Mouse (Mus musculus) neural tube, postnatal 0 days (tissue): ENCODE measurements around the gene Atp5f1. TPM values are rescaled to one million over a fixed set of nuclear protein-coding genes. Genes with fewer than 3 reads are reported as not detected.

Source experiments
- polyA plus RNA-seq: library from polyadenylated mRNA; unstranded; fragments of >200 nt; fragmentation: Nextera tagmentation; extraction: Ambion mirVana; gene quantifications from 2 replicates; pipeline ENCODE4 v1.2.1, GENCODE M21; 2015

Gene Atp5f1
- polyA plus RNA-seq: 615 and 658 TPM in 2 replicates

GRCm38 (mm10) chr3:105959999-105960398, at the start of gene Atp5f1:
Atp5f1 (minus strand) TSS chr3:105960099.

GRCm38 (mm10) chr3:105973411-105973810, 13.5 kb upstream of the Atp5f1 start, which contains the start of gene Ovgp1:
Ovgp1 (plus strand) TSS chr3:105973711.

DNA sequence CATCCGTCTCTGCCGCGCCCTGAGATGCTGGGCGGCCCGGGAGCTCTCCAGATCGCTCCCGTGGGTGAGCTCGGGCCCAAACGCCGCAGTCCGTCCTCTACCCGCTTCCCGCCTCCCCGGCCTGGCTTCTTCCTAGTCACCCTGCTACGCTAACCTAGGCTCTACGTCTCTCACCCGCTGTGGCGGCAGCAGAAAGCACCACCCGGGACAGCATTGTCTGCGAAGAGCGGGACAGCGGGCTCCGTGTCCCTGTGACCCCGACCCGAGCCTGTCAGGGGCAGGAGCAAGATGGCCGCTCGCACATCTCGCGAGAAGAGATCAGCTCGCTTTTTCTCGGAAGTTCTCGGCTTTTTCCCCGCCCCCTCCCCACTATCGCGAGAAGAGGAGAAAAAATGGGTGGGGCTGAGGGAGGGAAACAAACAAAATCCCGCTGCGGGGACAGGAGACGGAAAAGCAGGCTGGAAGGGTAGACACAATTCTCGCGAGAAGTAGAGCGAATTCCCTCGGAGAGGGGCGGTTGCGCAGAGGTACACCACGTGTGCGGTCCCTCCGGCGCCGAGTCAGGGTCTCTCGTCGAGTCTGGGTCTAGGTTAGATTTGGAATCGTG, 822 bp downstream of the Atp5f1 start, which contains the start of gene Wdr77:
Gene Wdr77 (plus strand): TSS at position 396 of the 607 bp plus-strand sequence.

GRCm38 (mm10) chr3:105932240-105933071, 27.4 kb downstream of the Atp5f1 start, which contains the start of gene I830077J02Rik:
I830077J02Rik (minus strand) TSS chr3:105932664.

Other genes starting within 250 kb of the Atp5f1 start
- gene Rap1a, start 158.8 kb downstream of the Atp5f1 start, polyA plus RNA-seq: 79.9 and 94.7 TPM in 2 replicates
- gene Adora3, start 89.2 kb downstream of the Atp5f1 start, polyA plus RNA-seq: 0.44 and 0.69 TPM in 2 replicates
- not detected in 2 replicates for gene Tmigd3, start 89.2 kb downstream of the Atp5f1 start, polyA plus RNA-seq
- gene I830077J02Rik, start 27.4 kb downstream of the Atp5f1 start, polyA plus RNA-seq: 0.18 and 0.71 TPM in 2 replicates
- gene Wdr77, start 730 bp downstream of the Atp5f1 start, polyA plus RNA-seq: 79.9 and 92.7 TPM in 2 replicates
- 4.6 and 5.0 TPM in 2 replicates for gene Ovgp1, start 13.6 kb upstream of the Atp5f1 start, polyA plus RNA-seq
- gene Pifo, start 54.5 kb upstream of the Atp5f1 start, polyA plus RNA-seq: 3.8 and 6.8 TPM in 2 replicates
- gene Chil5, start 72.7 kb upstream of the Atp5f1 start, polyA plus RNA-seq: 0.36 TPM in 1 of 2 replicates, not detected in the other
- 1.4 and 1.7 TPM in 2 replicates for gene Chia1, start 153.1 kb upstream of the Atp5f1 start, polyA plus RNA-seq
- gene Chil3, start 207.5 kb upstream of the Atp5f1 start, polyA plus RNA-seq: 0.13 TPM in 1 of 2 replicates, not detected in the other